Mouse (Mus musculus): ENCODE data around the gene Ripor3.

GRCm38 (mm10) chr2:167938786-167939185 is 71.6 kb downstream of the Ripor3 start:
- TF ChIP-seq GATA1 (IDR thresholded peaks at IDR 0.05; ENCODE audit: low read length) (no peak), TAL1 (IDR thresholded peaks at IDR 0.05; ENCODE audit: low read length) (no peak)

Data from erythroblast, embryonic 14.5 days (primary cell).